Mouse (Mus musculus) liver, embryonic 14.5 days (tissue): ENCODE data around the gene Snu13.

Source experiments
- CTCF ChIP-seq: IDR thresholded peaks from 2 replicates; pipeline ENCODE4 v1.5.1; 2016; ENCODE audit warnings: antibody characterized with exemption, low read depth, control low read depth
- EP300 ChIP-seq: IDR thresholded peaks from 2 replicates; pipeline ENCODE4 v1.6.1; 2016; ENCODE audit warnings: antibody characterized with exemption, low read depth

- no peak for TF ChIP-seq EP300
- peak; percentile 84 for TF ChIP-seq CTCF
Measured at GRCm38 (mm10) chr15:82065511-82065910, 18.1 kb upstream of the Snu13 start.
